In the genomic region with DNA sequence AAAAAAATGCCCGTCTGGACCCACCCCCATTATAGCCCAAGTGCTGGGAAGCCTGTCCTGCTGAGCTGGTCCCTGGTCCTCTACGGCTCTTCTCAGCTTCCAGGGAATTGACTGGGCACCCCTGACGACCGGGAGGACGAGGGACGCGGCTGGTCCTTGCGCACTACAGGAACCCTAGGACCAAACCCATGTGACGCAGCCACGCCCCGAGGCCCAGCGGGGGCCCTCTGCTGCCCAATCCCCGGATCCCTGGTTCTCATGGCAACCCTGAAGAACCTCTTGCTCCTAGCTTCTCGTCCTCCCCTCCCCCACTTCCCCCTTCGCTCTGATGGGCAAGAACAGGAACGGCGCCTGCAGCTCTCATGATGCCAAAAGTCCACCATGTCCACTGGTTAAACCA, we compare ENCODE assay signal across 8 mouse cellular contexts. TPM values are rescaled to one million over a fixed set of nuclear protein-coding genes. Genes with fewer than 3 reads are reported as not detected.
DNase-seq lines count a peak whose midpoint lies in the region; ATAC-seq and TF ChIP-seq lines count a peak whose summit lies in the region.

No protein-coding gene starts in this region.

- peaks cover 66% of the 10 kb centered on the region for H3K36me3 ChIP-seq in lung, embryonic 14.5 days (ENCODE audit: insufficient read depth)
- peaks cover 90% of the 10 kb centered on the region for H3K36me3 ChIP-seq in embryonic facial prominence, embryonic 14.5 days (ENCODE audit: control insufficient read depth, insufficient read depth, low read length)
- H3K36me3 ChIP-seq in midbrain, embryonic 13.5 days = peaks cover 31% of the 10 kb centered on the region

- no peak for DNase-seq in lung, embryonic 14.5 days
- DNase-seq in lung, postnatal 14 days = no peak
- no peak for DNase-seq in embryonic facial prominence, embryonic 14.5 days (ENCODE audit: low spot score)
- DNase-seq in layer of hippocampus, adult 11-12 months (ENCODE audit: low spot score) = peak; percentile 56
- peak; percentile 57 for DNase-seq in testis, postnatal 14 days (ENCODE audit: low spot score)
- DNase-seq in gastrocnemius, postnatal 25 days = no peak
- no peak for DNase-seq in kidney, adult 9 months

- H3K27ac ChIP-seq in lung, embryonic 14.5 days (ENCODE audit: low read depth) = no peak overlapping the region
- no peak overlapping the region for H3K27ac ChIP-seq in embryonic facial prominence, embryonic 14.5 days (replicated peaks; ENCODE audit: low read depth, low read length)
- peak overlapping the region; percentile 71 for H3K27ac ChIP-seq in midbrain, embryonic 13.5 days

- H3K4me2 ChIP-seq in lung, embryonic 14.5 days = peak overlapping the region; percentile 56
- H3K4me2 ChIP-seq in embryonic facial prominence, embryonic 14.5 days (ENCODE audit: low read depth, low read length) = peak overlapping the region; percentile 59
- H3K4me2 ChIP-seq in midbrain, embryonic 13.5 days (replicated peaks) = peak overlapping the region; percentile 55

- H3K27me3 ChIP-seq in lung, embryonic 14.5 days (ENCODE audit: insufficient read depth, low read length) = peaks cover 87% of the 10 kb centered on the region
- H3K27me3 ChIP-seq in embryonic facial prominence, embryonic 14.5 days (replicated peaks; ENCODE audit: control insufficient read depth, insufficient read depth, low read length) = peaks cover 95% of the 10 kb centered on the region
- peaks cover 90% of the 10 kb centered on the region for H3K27me3 ChIP-seq in midbrain, embryonic 13.5 days

- H3K4me1 ChIP-seq in lung, embryonic 14.5 days (ENCODE audit: insufficient read depth) = no peaks in the 10 kb centered on the region
- no peaks in the 10 kb centered on the region; the same call in 1 of the 2 replicates for H3K4me1 ChIP-seq in embryonic facial prominence, embryonic 14.5 days (ENCODE audit: control insufficient read depth, insufficient read depth, low read length)
- H3K4me1 ChIP-seq in midbrain, embryonic 13.5 days (replicated peaks) = no peaks in the 10 kb centered on the region

- ATAC-seq in lung, embryonic 14.5 days (ENCODE audit: insufficient read depth) = no peak; the same call in 1 of the 2 replicates
- ATAC-seq in embryonic facial prominence, embryonic 14.5 days (ENCODE audit: low read depth) = no peak
- ATAC-seq in midbrain, embryonic 13.5 days = peak; percentile 59

- TF ChIP-seq CTCF in lung, embryonic 14.5 days (IDR thresholded peaks at IDR 0.05; ENCODE audit: low read depth) = no peak

- H3K9me3 ChIP-seq in lung, embryonic 14.5 days (ENCODE audit: low read depth, low read length) = peaks cover 51% of the 10 kb centered on the region
- peaks cover 74% of the 10 kb centered on the region for H3K9me3 ChIP-seq in embryonic facial prominence, embryonic 14.5 days (ENCODE audit: control insufficient read depth, low read length)
- H3K9me3 ChIP-seq in midbrain, embryonic 13.5 days = peaks cover 28% of the 10 kb centered on the region

- peak overlapping the region; percentile 19 for H3K4me3 ChIP-seq in lung, embryonic 14.5 days (ENCODE audit: low read depth, low read length)
- peak overlapping the region; percentile 32 for H3K4me3 ChIP-seq in embryonic facial prominence, embryonic 14.5 days (ENCODE audit: low read depth, low read length)
- peak overlapping the region; percentile 44 for H3K4me3 ChIP-seq in midbrain, embryonic 13.5 days (replicated peaks)

- 57% methylated on average over 17 of the region's 17 CpGs for WGBS in lung, embryonic 14.5 days
- 49% methylated on average over 17 of the region's 17 CpGs for WGBS in embryonic facial prominence, embryonic 14.5 days
- WGBS in midbrain, embryonic 13.5 days = 56% methylated on average over 17 of the region's 17 CpGs

- H3K9ac ChIP-seq in lung, embryonic 14.5 days = no peak overlapping the region
- H3K9ac ChIP-seq in embryonic facial prominence, embryonic 14.5 days (ENCODE audit: low read depth, low read length) = no peak overlapping the region
- H3K9ac ChIP-seq in midbrain, embryonic 13.5 days (replicated peaks) = peak overlapping the region; percentile 59

RNA-seq across cellular contexts. Expression of a gene that starts 11.8 kb away (rescaled TPM):
- polyA plus RNA-seq in lung, embryonic 14.5 days (2014; fragmentation: Nextera tagmentation; extraction: Ambion mirVana) = 299 and 313 TPM in 2 replicates
- 250 and 271 TPM in 2 replicates for polyA plus RNA-seq in embryonic facial prominence, embryonic 14.5 days (2014; fragmentation: Nextera tagmentation; extraction: Ambion mirVana)
- polyA plus RNA-seq in midbrain, embryonic 13.5 days (2015; fragmentation: Nextera tagmentation; extraction: Ambion mirVana) = 132 and 149 TPM in 2 replicates
- 10 to 100 TPM; 68.6 to 78.9 TPM for total RNA-seq in gastrocnemius, postnatal 25 days (2021)

Comparison
In these comparisons a context has a peak if more than half of its experiments do, and no peak if none do; other contexts are left out.
1. DNase-seq: peak in layer of hippocampus, adult 11-12 months (single experiment) and testis, postnatal 14 days (single experiment); none in lung, embryonic 14.5 days (single experiment), lung, postnatal 14 days (single experiment), embryonic facial prominence, embryonic 14.5 days (single experiment), gastrocnemius, postnatal 25 days (single experiment) and kidney, adult 9 months (single experiment).
2. Peak in every context shown above with its lines, with median percentiles within 50 percentile points of each other: H3K4me2 ChIP-seq and H3K4me3 ChIP-seq.